Mouse (Mus musculus) fat pad, adult 2 months (tissue): ENCODE measurements at regions not wholly inside any gene's neighbourhood (a gene's known extent, or its start where the extent isn't known, plus 50 kb on each side); places are given as distances from the start of the nearest gene placed in this dataset.
"Not testable (repeated sequence)": the region's sequence is repeated elsewhere in the genome, so short reads cannot be mapped to it uniquely, and the experiment has no call there.

Experiments
- DNase-seq: peaks from one replicate; pipeline ENCODE4 v3.0.0-alpha.2; 2011; ENCODE audit warnings: low read depth, low spot score; ENCODE audit errors: extremely low read depth

DNA sequence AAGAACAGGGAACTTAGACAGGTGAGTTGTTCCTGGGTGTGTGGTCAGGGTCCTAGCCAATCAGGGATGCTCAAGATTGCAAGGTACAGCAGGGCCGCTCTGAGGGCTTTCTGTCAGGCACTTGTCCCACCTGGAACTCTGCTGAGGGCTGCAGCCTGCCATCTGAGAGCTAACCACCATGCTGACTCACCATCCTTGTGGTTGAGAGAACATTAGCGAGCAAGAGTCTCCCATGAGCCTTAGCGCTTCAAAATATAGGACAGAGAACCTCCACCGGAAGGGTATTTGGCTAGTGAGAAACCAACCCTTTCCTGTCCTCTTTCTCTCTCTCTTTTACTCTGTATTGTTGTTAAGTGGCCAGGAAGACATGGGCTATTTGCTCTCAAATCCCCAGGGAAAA is 104.1 kb upstream of the Rasgrp1 start:
- DNase-seq, result no peak

DNA sequence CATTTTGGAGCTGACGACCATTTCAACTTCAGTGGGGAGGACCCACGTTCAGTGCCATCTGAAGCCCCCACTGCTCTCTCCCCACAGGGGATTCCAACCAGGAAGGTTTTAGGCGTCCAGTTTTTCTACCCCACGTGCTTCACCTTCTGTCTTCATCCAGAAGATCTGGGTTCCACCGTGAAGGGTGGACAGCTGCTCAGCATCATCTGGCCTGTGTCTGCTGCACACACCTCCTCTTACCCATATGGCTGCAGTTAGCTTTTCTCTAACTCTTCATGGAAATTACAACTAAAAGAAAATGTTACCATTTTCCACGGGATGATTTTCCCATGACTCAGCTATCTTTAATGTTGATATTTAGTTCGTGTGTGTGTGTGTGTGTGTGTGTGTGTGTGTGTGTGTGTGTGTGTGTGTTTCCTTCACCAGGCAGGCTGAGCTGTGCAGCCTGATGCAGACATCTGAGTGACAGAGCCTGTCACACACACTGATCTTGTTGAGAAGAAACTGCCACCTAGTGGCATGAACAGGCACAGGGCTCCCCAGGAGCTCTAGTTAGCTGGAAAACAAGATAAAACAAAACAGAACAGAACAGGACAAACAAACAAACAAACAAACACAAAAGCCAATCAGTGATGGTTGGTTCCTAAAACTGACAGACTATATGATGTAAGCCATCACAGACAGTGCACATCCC is 107.5 kb upstream of the Rasgrp1 start:
- DNase-seq, result no peak

DNA sequence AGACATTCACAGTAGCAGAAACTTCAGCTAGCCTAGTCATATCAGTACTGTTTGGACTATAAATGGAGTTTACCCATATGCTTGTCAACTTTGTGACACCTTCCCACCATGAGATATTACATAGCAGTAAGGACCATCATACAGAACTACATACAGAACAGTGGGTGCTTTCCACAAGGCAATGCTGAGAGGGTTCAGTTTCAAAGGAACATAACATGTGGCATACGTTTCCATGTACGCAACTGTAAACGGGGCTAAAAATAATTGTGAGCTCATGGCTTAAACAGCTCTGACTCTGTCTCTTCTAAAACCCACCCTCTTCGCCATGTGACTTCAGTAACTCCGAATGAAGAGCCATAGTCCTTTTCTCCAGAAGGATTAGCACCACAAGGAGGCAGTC is 109.0 kb upstream of the Rasgrp1 start:
- no peak for DNase-seq

DNA sequence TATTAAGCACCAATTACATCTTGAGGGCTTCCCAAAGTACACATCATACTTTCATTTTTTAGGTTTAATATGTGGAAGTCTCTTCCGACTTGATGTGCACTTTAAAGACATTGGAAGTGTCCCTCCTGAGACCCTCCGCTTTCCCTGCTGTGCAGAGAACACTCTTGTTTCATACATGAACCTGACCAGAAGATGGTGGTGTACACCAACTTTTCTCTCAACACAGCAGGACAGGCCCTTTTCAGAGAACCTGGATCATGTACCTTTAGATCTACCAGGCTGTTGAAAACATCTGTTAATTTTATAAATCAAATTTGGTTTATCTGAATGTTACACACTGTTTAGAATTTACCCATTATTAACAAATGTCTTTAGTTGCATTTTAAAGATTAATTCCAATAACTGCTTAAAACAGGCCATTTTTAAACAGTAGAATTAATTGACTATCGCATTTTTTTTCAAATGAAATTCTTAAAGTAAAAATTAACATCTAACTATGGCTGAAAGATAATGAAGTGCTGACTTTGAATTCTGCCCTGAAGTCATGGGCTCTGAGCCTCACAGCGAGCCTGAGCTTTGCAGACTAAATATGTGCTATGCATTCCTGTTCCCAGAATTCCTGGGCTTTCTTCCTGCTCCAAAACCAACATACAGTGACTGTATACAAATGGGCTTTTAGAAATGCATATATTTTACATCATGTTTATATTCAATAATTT is 112.4 kb upstream of the Rasgrp1 start:
- DNase-seq, result no peak

DNA sequence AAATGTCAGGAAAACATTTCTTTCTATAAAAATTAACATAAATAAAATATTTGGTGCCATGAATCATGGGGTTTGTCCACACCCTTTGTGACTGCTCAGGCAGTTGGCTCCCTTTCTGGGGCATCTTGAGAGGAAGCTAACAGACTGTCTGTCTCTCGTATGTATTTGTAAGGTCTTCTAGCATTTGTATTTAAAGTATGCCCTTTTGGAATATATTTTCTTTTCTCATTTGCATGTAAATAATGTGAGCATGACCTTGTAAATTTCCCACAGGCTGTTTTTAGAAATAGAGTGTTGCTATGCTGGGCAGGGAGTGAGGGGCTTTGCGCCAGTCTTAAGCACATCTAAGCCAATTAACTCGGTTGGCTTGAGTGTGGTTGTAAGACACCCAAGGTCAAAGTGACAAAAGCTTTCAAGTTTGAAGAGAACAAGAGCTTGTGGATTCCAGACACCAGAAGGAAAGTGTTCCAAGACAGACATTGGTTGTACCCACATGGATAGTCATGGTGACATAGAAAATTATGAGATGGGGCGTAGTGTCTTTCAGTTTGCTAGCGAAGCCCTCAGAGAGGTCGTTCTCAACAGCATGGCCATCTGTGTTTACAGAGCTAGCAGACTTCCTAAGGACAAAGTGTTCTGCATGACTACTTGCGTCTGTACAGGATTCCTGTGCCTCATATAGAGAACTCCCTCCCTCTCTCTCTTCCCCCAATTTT is 113.1 kb upstream of the Rasgrp1 start:
- DNase-seq, result no peak

DNA sequence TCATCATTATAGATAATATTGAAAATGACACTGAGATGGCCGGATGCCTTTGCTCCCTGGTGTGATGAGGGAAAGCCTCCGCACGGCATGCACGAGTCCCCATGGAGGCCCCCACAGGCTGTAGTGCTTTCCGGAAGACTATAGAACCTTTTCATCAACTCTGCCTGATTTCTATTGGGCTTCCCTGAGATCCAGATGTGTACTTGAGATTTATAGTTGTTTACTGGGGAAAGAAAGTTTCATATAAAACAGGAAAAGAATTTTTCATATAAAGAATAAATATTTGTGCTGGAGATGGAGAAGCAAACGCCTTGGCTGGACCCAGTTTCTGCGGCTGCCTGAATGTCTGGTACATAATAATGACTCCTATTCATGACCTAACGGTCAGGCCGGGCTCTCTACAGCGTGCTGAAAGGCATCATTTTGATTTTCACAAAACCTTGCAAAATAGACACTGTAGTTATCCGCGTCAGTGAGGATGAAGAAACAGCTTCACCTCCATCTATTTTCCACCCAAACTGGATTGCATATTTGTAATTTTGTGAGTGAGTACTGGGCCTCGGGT is 113.7 kb upstream of the Rasgrp1 start:
- DNase-seq, result no peak

DNA sequence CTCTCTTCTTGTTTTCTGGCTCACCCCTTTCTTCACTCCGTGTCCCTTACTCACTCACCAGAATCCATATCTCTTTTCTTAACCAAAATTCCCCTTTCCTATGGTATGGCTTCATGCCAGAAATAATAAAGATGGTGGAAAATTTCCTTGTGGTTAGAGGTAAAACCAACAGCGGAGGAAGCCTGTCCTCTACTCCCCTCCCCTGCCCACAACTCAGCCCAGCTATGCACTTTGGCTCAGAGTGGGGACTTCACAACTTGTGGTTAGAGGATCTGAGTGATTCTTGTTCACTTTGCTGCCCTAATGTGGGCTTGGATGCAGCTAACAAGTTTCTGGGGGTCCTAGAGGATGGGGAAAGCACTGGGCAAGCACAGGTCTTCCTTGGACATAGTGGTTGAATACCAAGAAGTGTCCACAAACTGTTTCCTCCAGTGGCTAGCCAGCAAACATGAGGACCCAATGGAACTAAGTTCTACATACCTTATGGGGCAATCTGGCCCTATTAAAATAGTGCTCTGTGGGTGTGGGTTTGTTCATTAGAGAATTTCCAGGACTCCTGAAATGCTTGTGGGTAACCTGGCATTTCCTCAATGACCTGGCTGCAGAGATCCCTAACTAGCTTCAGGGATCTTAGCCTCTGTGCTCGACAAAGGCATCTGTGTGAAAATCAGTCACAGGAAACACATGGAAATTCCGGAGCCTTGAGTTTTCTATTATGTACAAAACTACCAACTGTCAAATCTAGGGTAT is 118.9 kb upstream of the Rasgrp1 start:
- DNase-seq, result no peak

DNA sequence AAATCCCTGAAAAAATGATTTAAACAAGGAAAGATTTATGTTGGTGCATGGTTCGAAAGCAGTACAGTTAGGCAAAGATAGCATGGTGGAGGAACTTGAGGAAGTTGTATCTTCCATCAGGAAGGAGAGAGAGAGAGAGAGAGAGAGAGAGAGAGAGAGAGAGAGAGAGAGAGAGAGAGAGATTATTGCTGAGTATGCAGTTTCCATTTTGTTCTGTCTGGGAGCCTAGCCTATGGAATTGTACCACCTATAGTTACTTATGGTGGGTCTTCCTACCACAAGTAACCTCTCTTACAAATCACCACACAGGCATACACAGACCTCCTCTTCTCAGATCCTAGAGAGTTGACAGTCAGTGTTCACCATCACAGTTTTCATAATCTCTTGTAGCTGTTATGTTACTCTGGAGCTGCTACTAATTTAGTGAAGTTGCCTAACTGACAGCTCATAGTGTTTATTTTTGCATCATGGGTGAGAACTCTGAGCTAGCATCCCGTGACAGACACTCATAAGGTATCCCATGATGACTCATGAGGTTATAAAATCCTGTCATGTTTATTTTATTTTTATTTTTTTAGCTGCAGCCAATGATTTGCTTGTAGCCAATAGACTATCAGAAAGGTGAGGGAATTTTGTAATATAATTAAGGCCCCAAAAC is 132.2 kb upstream of the Rasgrp1 start:
- DNase-seq, result no peak

DNA sequence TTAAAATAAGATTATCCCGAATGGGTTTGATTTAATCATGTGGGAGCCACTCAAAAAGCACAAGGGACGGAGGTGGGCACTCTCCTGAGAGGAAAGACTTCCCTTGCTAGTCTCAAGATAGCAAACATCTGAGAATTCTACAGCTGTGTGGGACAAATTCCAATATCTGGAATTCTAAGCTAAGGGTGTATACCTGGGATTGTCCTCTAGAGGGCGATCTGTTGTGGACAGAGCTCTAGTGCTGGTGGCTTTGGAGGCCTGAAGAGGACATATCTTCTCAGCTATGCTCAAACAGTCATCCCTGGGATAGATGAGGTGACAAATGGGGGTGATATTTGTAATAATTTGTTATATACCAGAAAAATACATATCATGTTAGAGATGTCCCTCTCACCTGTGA is 132.8 kb upstream of the Rasgrp1 start:
- DNase-seq, result no peak

DNA sequence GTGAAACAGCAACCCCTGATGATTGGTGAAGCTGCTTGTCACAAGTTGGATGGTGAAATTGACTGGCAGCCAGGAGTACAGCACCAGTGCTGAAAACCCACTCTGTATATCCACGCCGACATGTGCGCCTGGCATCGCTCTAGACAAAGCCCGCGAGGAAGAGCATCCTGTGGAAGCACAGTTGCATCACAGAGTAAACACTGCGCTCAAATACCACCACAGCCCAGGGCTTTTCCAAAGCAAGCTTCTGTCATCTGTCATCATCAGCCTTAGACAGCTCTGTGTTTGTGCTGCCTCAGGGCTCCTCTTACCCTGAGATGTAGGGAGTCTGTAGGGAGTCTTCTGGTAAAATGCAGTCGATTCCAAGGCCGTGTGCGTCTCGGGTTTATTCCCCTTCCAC is 134.7 kb upstream of the Rasgrp1 start:
- not testable (repeated sequence) for DNase-seq

DNA sequence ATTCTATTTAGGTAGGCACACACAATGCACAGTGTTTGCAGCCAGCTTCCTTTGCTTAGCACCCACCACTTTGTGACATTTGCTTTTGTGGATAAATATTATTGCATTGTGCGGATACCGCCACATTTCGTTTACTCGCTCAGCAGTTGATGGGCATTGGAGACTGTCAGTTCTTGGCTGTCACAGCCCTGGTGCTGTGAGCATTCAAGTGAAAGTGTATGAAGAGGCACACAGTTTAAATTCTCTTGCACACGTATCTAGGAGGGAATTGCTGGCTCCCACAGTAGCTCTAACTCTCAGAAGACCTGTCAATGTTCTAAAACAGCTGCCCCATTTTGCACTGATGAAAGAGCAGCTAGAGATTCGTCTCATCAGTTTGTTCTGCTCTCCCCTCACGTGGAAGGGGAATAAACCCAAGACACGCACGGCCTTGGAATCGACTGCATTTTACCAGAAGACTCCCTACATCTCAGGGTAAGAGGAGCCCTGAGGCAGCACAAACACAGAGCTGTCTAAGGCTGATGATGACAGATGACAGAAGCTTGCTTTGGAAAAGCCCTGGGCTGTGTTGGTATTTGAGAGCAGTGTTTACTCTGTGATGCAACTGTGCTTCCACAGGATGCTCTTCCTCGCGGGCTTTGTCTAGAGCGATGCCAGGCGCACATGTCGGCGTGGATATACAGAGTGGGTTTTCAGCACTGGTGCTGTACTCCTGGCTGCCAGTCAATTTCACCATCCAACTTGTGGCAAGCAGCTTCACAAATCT is 136.6 kb upstream of the Rasgrp1 start:
- DNase-seq, result not testable (repeated sequence)

DNA sequence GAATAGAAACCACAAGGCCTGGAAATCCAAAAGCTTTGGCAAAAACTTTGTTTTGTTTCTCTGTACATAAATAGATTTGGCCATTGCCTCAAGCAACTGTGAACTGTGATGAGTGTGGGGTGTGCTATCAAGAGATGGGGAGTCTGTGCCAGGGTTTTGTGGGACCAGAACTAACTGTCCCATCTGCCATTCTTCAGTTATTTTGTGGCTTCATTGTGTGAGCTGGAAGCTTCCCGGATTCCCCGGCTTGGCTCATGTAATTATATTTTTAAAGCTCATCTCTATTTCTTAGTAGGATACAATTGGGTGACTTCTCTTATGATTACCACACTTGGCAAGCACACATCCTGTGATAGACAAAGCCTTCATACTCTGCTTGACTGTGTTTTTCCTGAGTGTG is 143.6 kb upstream of the Rasgrp1 start:
- no peak for DNase-seq

DNA sequence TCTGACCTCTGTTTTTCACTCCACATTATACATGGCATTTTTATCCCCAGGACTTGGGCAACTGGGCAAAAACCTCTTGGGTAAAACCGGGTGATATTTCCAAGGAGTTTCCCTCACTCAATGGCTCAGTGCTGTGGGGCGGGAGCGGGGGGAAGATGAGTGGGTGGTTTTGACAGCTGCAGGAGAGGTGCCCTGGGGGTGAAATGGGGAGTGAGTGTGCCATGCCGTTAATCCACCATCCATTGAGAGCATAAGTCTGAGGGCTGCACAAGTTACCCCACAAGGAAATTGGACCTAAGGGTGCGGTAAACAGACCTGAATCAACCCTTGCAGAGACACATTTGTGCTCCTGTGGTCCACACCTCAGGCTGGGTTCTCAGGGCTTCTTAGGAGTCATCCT is 155.8 kb upstream of the Rasgrp1 start:
- no peak for DNase-seq

DNA sequence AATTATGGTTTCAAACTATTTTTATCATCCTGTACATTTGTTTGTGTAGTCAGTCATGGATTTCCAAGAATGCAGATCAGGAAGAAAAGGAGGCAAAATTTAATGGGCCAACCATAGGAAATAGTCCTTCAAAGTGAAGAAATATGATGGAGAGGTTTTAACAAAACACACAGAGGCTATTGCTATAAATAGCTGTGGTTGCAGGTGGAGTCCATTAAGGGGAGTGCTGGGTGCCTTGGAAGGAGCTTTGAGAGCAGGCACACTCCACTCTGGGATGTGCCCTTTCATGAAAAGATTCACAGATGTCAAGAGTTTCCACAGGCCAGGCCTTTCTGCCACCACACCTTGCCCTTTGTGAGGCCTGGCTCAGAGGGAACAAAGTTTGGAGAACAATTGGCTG is 159.8 kb upstream of the Rasgrp1 start:
- DNase-seq, result no peak

DNA sequence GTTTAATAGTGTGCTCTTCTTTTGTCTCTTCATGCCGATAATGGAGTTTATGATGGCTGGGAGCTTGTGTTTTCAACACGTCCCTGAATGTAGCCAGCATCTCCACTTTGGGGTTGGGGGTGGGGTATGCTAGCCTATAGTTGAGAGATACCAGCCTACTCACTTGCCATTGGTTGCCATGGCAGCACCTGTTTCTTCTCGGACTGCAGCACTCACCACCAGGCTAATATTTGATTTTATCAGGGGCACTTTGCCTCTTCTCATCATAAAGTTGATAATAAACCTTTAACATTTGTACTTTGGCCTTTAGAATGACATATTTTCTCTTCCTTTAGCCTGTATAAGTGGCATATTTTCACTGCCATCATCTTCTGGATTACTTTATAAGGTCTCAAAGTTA is 168.9 kb upstream of the Rasgrp1 start:
- DNase-seq, result no peak

DNA sequence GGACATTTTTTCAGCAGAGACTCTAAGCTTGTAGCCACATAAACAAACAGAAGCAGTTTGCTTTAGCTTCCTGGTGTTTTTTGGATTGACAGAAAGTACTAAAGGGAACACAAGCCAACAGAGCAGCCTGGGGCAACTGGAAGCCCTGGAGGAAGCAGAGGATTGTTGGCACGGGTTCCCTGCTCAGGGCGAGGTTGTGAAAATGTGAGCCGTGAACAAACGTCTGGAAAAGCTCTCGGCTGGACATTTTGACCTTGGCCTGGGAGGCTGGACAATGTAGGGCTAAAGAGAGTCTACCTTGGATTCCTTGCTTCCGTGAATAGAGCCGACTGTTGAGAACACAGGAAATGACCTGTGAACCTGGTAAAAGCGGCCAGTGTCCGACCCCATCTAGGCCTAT is 169.8 kb upstream of the Rasgrp1 start:
- no peak for DNase-seq

DNA sequence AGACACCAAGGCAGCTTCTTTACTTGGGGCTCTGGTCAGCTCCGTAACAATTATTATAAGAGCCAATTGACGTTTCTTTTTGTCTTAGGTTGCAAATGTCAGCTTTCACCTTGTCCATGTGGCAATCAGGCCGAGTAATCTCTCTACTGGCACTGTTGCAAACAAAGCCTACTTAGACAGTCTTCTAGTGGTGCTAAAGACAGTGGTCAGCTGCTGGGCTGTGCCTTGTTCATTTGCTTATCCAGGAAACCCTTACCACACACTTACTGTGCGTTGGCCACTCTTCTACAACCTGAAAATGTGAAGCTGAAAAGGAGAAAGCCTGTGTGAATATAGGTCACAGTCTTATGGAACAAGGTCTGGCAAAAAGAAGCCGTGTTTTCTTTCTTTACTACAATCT is 181.6 kb upstream of the Rasgrp1 start:
- no peak for DNase-seq

DNA sequence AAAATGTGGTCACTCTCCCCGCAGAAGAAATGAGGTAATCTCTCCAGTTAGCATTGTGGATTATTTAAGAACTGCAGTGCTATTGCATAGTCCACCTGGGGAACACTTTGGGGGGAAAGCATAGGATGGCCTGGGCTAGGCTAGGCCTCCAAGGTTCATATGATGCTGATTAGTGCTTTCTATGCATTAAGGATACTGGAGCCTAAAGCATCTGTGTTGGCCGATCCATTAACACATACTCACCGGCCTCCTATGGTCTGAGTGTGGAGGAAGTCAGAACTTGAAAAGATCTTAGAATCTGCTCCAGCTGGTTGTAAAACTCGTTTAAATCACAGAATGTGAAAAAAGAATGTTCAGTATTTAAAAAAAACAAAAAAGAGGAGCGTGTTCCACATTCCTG is 196.1 kb upstream of the Rasgrp1 start:
- no peak for DNase-seq

DNA sequence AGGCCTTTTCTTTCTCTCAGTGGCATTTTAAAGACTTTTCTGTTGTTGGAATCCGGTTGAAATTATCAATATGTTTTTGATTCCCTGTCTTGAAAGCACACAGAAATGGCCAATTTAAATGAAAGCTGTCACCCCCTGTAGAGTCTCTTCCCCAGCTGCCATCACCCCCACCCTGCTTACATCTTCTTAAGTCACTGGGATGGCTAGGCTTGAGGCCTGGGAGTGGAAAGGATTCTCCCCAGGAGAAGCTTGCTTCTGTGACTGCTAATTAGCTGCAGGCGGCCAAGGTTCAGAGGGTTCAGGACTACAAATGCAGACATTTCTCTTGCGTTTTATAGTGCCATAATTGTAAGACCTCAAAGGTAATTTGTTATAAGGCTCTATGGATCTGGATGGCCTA is 196.5 kb upstream of the Rasgrp1 start:
- no peak for DNase-seq

DNA sequence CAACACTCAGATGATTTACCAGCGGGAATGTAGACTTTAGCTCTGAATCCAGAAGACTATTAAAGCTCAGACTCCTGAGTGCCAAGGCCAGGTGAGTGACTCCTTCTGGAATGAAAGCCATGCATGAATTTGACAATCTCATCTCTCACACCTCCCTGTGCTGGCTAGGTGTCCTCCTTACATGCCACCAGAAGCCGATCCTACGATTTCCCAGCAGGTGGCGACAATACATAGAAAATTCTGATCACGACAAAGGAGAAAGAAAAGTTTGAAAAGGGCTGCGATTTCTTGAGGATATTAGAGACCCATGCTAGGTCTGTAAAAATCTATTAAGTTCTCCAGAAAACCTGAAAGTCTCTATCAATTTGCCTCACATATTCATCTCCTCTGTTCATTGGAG is 198.7 kb upstream of the Rasgrp1 start:
- DNase-seq, result no peak
